Mouse (Mus musculus) adrenal gland, postnatal 25 days (tissue): Measurements from ENCODE around the gene Hs1bp3. TPM values are rescaled to one million over a fixed set of nuclear protein-coding genes. Genes with fewer than 3 reads are reported as not detected.
A peak's percentile ranks its signal among the peaks of the same experiment; 100 is the strongest.

Experiments used
- DNase-seq: peaks from one replicate; pipeline ENCODE4 v3.0.0; 2021; ENCODE audit warnings: mixed read lengths
- total RNA-seq: library from RNA; stranded (reverse); gene quantifications from 2 replicates; pipeline ENCODE4 v1.2.3, GENCODE M21; 2021

Gene Hs1bp3
- total RNA-seq, 1 experiment from 2014 or later, result 22.3 TPM

GRCm38 (mm10) chr12:8301841-8302431, 11.3 kb upstream of the Hs1bp3 start, which contains the start of gene Gdf7:
Gene Gdf7, minus strand, starts transcription at chr12:8301954.
- DNase-seq, result no peak

GRCm38 (mm10) chr12:8305258-8305657, 8.0 kb upstream of the Hs1bp3 start:
- no peak for DNase-seq

- DNase-seq, result peak; percentile 62
These were observed 6.8 kb upstream of the Hs1bp3 start for GRCm38 (mm10) chr12:8306432-8306831.

GRCm38 (mm10) chr12:8306910-8307309, 6.3 kb upstream of the Hs1bp3 start:
- no peak for DNase-seq

- DNase-seq, result no peak
These were observed 2.2 kb upstream of the Hs1bp3 start for GRCm38 (mm10) chr12:8310992-8311391.

GRCm38 (mm10) chr12:8312266-8312665, 966 bp upstream of the Hs1bp3 start:
- no peak for DNase-seq

GRCm38 (mm10) chr12:8313773-8314172, 541 bp downstream of the Hs1bp3 start:
- no peak for DNase-seq

GRCm38 (mm10) chr12:8316541-8316940, 3.3 kb downstream of the Hs1bp3 start:
- DNase-seq, result no peak

GRCm38 (mm10) chr12:8320084-8320713, 7.0 kb downstream of the Hs1bp3 start:
- DNase-seq, result peak; percentile 85

- peak; percentile 70 for DNase-seq
These were observed 8.3 kb downstream of the Hs1bp3 start for GRCm38 (mm10) chr12:8321506-8321905.

- DNase-seq, result no peak
These were observed 10.9 kb downstream of the Hs1bp3 start for GRCm38 (mm10) chr12:8324086-8324485.

GRCm38 (mm10) chr12:8325245-8325942, 12.2 kb downstream of the Hs1bp3 start:
- no peak for DNase-seq

- no peak for DNase-seq
These were observed 12.8 kb downstream of the Hs1bp3 start for GRCm38 (mm10) chr12:8325943-8326522.

- DNase-seq, result peak; percentile 97
These were observed 13.8 kb downstream of the Hs1bp3 start for GRCm38 (mm10) chr12:8326825-8327674.

GRCm38 (mm10) chr12:8327675-8328053, 14.4 kb downstream of the Hs1bp3 start:
- DNase-seq, result no peak

GRCm38 (mm10) chr12:8329236-8329635, 16.0 kb downstream of the Hs1bp3 start:
- DNase-seq, result peak; percentile 38

GRCm38 (mm10) chr12:8331489-8332173, 18.4 kb downstream of the Hs1bp3 start:
- DNase-seq, result peak; percentile 59

- DNase-seq, result no peak
These were observed 18.9 kb downstream of the Hs1bp3 start for GRCm38 (mm10) chr12:8332174-8332542.

- DNase-seq, result no peak
These were observed 20.4 kb downstream of the Hs1bp3 start for GRCm38 (mm10) chr12:8333617-8334016.

- DNase-seq, result peak; percentile 60
These were observed 21.0 kb downstream of the Hs1bp3 start for GRCm38 (mm10) chr12:8334261-8334660.

GRCm38 (mm10) chr12:8335503-8335902, 22.3 kb downstream of the Hs1bp3 start:
- no peak for DNase-seq
